Mouse (Mus musculus) forebrain, postnatal 0 days (tissue): ENCODE results near the gene Wdr25. TPM values are rescaled to one million over a fixed set of nuclear protein-coding genes. Genes with fewer than 3 reads are reported as not detected.

Experiments
- ATAC-seq: fragments of 200-750 bp; cut with Nextera tagmentation; 2 replicates; pipeline ENCODE4 v1.8.0; 2017; ENCODE audit warnings: mild to moderate bottlenecking, moderate library complexity
- DNase-seq: peaks from one replicate; pipeline ENCODE4 v3.0.0-alpha.2; 2015
- H3K27ac ChIP-seq: fragments of 300-500 bp; sonication (generic); 2 replicates; pipeline ENCODE4 v1.5.1; 2014; ENCODE audit warnings: low read depth, mild to moderate bottlenecking, antibody characterized with exemption, low read length, moderate library complexity, mixed read lengths
- H3K27me3 ChIP-seq: fragments of 300-500 bp; sonication (generic); 2 replicates; pipeline ENCODE4 v1.6.1; 2014; ENCODE audit warnings: mild to moderate bottlenecking, low read length, mixed read lengths; ENCODE audit not compliant: insufficient read depth
- H3K36me3 ChIP-seq: fragments of 300-500 bp; sonication (generic); 2 replicates; pipeline ENCODE4 v1.6.1; 2014; ENCODE audit warnings: mild to moderate bottlenecking, moderate library complexity; ENCODE audit not compliant: insufficient read depth
- H3K4me1 ChIP-seq: fragments of 300-500 bp; sonication (generic); 2 replicates; pipeline ENCODE4 v1.6.1; 2014; ENCODE audit warnings: antibody characterized with exemption; ENCODE audit not compliant: insufficient read depth
- H3K4me2 ChIP-seq: fragments of 300-500 bp; sonication (generic); 2 replicates; pipeline ENCODE4 v1.6.1; 2014; ENCODE audit warnings: low read depth, mild to moderate bottlenecking, moderate library complexity
- H3K4me3 ChIP-seq: fragments of 300-500 bp; sonication (generic); 2 replicates; pipeline ENCODE4 v1.5.1; 2014; ENCODE audit warnings: low read depth, low read length, mixed read lengths
- H3K9ac ChIP-seq: fragments of 300-500 bp; sonication (generic); 2 replicates; pipeline ENCODE4 v1.6.1; 2014; ENCODE audit warnings: mild to moderate bottlenecking
- H3K9me3 ChIP-seq: fragments of 300-500 bp; sonication (generic); 2 replicates; pipeline ENCODE4 v1.6.1; 2016; ENCODE audit warnings: low read length
- CTCF ChIP-seq: sonication (generic); IDR thresholded peaks from 2 replicates; pipeline ENCODE4 v1.5.1; 2016; ENCODE audit warnings: antibody characterized with exemption, control low read depth, low read depth
- WGBS: fragments of 180-500 bp; shearing (Covaris S2); extraction: QIAGEN DNeasy Blood & Tissue Kit; methylation state at CpG from one replicate; pipeline ENCODE4 v1.1.7; 2014; 5-methylcytosine and 5-hydroxymethylcytosine counted together
- polyA plus RNA-seq: library from polyadenylated mRNA; unstranded; fragments of >200 nt; fragmentation: Nextera tagmentation; extraction: Ambion mirVana; gene quantifications from 2 replicates; pipeline ENCODE4 v1.2.1, GENCODE M21; 2015
- total RNA-seq: library from RNA; depleted of rRNA; stranded (reverse); fragments of >200 nt; gene quantifications from 2 replicates; pipeline ENCODE4 v1.2.3, GENCODE M21; 2014

Wdr25 gene
- total and polyA plus RNA-seq, 2 experiments from 2014 or later = 5.3 to 6.2 TPM

DNA sequence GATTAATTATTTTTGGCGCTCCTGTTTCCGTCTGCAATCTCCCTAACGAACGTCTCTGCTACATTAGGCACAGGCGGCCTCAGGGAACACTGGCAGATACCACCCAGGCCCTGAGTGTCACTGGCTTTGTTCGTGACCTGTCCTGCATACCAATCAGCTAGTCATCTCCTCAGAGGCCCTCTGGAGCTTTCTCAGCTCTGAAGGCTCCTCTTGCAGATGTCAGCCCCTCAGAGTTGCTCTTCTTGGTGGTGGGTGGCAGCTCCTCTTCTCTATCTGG is 89.2 kb downstream of the Wdr25 start:
- DNase-seq = peak; percentile 20
- H3K36me3 ChIP-seq = no peaks in the 10 kb centered on the region
- H3K4me2 ChIP-seq = no peak overlapping the region
- no peak for ATAC-seq
- no peak overlapping the region for H3K27ac ChIP-seq
- no peak overlapping the region for H3K9ac ChIP-seq
- H3K9me3 ChIP-seq = no peaks in the 10 kb centered on the region
- no peaks in the 10 kb centered on the region; the same call in 1 of the 2 replicates for H3K27me3 ChIP-seq
- WGBS = 29% methylated on average over 6 of the region's 6 CpGs
- no peak overlapping the region for H3K4me3 ChIP-seq
- TF ChIP-seq CTCF = no peak
- peaks cover 5% of the 10 kb centered on the region for H3K4me1 ChIP-seq

DNA sequence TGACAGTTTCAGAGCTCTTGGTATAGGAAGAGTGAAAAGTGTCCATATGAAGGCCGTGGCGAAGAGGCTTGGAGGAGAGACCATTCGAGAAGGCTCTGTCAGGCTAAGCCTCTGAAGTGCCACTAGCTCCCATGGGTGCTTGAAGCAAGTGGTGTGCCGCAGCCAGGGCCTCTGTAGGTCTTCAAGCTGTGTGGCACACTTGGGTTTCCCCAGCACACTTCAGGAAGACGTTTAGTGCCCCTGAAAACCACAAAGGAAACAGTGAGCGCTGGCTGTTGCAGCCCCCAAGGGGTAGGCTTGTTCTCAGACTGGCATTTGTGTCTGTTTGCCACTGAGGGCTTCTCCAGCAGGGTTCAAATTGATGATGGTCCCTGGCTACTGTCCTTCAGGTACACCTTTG is 90.1 kb downstream of the Wdr25 start:
- H3K9ac ChIP-seq = no peak overlapping the region
- H3K27me3 ChIP-seq = no peaks in the 10 kb centered on the region
- no peak for ATAC-seq
- WGBS = 85% methylated on average over 6 of the region's 6 CpGs
- no peaks in the 10 kb centered on the region for H3K36me3 ChIP-seq
- no peak overlapping the region for H3K27ac ChIP-seq
- no peak overlapping the region for H3K4me2 ChIP-seq
- H3K9me3 ChIP-seq = no peaks in the 10 kb centered on the region
- no peak for DNase-seq
- TF ChIP-seq CTCF = no peak
- H3K4me1 ChIP-seq = peaks cover 5% of the 10 kb centered on the region
- H3K4me3 ChIP-seq = no peak overlapping the region

GRCm38 (mm10) chr12:108984471-108984870 is 91.0 kb downstream of the Wdr25 start:
- DNase-seq (no peak), ATAC-seq (no peak)
- Histone ChIP-seq H3K27ac (no peak overlapping the region), H3K4me2 (no peak overlapping the region), H3K9ac (no peak overlapping the region), H3K9me3 (no peaks in the 10 kb centered on the region), H3K27me3 (no peaks in the 10 kb centered on the region), H3K4me1 (peaks cover 3% of the 10 kb centered on the region), H3K4me3 (no peak overlapping the region), H3K36me3 (no peaks in the 10 kb centered on the region)
- TF ChIP-seq CTCF = no peak
- 54% methylated on average over 8 of the region's 8 CpGs for WGBS

DNA sequence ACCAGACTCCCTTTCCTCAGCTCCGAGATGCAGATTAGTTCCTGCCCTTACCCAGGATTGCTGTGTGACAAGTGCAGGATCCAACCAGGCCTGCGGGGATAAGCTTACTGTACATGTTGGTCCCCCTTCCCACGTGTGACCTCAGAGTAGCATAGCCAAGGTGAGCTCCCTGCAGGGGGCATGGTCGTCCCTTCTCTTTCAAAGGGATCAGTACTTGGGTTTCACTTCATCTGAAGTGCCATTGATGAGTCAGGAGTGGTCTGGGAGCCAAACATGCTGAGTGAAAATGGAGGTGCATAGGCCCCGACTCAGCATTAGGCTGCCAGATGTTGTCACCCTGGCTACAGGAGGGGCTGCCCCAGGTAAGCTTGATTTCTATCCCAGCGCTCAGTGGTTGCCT is 91.6 kb downstream of the Wdr25 start:
- Histone ChIP-seq H3K4me1 (no peaks in the 10 kb centered on the region; the same call in 1 of the 2 replicates), H3K36me3 (no peaks in the 10 kb centered on the region), H3K4me3 (no peak overlapping the region), H3K27ac (no peak overlapping the region), H3K27me3 (no peaks in the 10 kb centered on the region), H3K4me2 (no peak overlapping the region), H3K9ac (no peak overlapping the region), H3K9me3 (no peaks in the 10 kb centered on the region)
- no peak for ATAC-seq
- no peak for DNase-seq
- 80% methylated on average over 6 of the region's 6 CpGs for WGBS
- TF ChIP-seq CTCF = no peak

- no peaks in the 10 kb centered on the region for H3K36me3 ChIP-seq
- TF ChIP-seq CTCF = no peak
- ATAC-seq (no peak), DNase-seq (no peak)
- no peak overlapping the region for H3K4me3 ChIP-seq
- WGBS = 73% methylated on average over 9 of the region's 9 CpGs
- H3K27me3 ChIP-seq = no peaks in the 10 kb centered on the region
- H3K4me1 ChIP-seq = no peaks in the 10 kb centered on the region
- no peaks in the 10 kb centered on the region for H3K9me3 ChIP-seq
- no peak overlapping the region for H3K9ac ChIP-seq
- no peak overlapping the region for H3K4me2 ChIP-seq
- H3K27ac ChIP-seq = no peak overlapping the region
These were observed 94.0 kb downstream of the Wdr25 start for GRCm38 (mm10) chr12:108987448-108987847.

- H3K4me3 ChIP-seq = no peak overlapping the region
- ATAC-seq (no peak), DNase-seq (no peak)
- no peaks in the 10 kb centered on the region for H3K9me3 ChIP-seq
- no peak overlapping the region for H3K4me2 ChIP-seq
- no peak overlapping the region for H3K27ac ChIP-seq
- H3K27me3 ChIP-seq = no peaks in the 10 kb centered on the region
- TF ChIP-seq CTCF = no peak
- WGBS = 84% methylated on average over 9 of the region's 9 CpGs
- no peak overlapping the region for H3K9ac ChIP-seq
- no peaks in the 10 kb centered on the region for H3K36me3 ChIP-seq
- no peaks in the 10 kb centered on the region for H3K4me1 ChIP-seq
These were observed 97.0 kb downstream of the Wdr25 start for GRCm38 (mm10) chr12:108990425-108990824.

DNA sequence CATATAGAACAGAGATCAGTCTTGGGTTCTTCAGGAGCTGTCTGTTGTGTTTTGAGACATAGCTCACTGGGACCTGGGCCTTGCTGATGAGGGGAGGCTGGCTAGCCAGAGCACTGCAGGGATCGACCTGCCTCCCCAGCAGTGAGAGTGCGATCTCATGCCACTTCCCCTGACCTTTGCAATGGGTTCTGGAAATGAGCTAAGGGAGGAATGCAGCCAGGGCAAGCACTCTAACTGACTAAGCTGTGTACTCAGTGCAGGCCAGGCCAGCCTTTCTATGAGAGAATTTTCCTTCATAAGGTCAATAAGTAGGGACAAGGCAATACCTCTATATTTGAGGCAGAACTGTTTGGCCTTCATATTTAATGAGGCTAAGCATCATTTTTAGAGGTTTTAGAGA is 99.6 kb downstream of the Wdr25 start:
- Histone ChIP-seq H3K9me3 (no peaks in the 10 kb centered on the region), H3K27me3 (no peaks in the 10 kb centered on the region), H3K4me1 (no peaks in the 10 kb centered on the region), H3K27ac (no peak overlapping the region), H3K9ac (no peak overlapping the region), H3K36me3 (no peaks in the 10 kb centered on the region), H3K4me2 (no peak overlapping the region), H3K4me3 (no peak overlapping the region)
- 83% methylated on average over 2 of the region's 2 CpGs for WGBS
- ATAC-seq (no peak), DNase-seq (no peak)
- TF ChIP-seq CTCF = no peak

GRCm38 (mm10) chr12:108994436-108995031 is 101.1 kb downstream of the Wdr25 start:
- no peak overlapping the region for H3K4me2 ChIP-seq
- H3K9ac ChIP-seq = no peak overlapping the region
- no peaks in the 10 kb centered on the region for H3K9me3 ChIP-seq
- 17% methylated on average over 19 of the region's 19 CpGs for WGBS
- no peak for TF ChIP-seq CTCF
- DNase-seq (peak; percentile 44), ATAC-seq (peak; percentile 42)
- H3K4me1 ChIP-seq = no peaks in the 10 kb centered on the region
- H3K27ac ChIP-seq = no peak overlapping the region
- H3K36me3 ChIP-seq = no peaks in the 10 kb centered on the region
- no peaks in the 10 kb centered on the region for H3K27me3 ChIP-seq
- no peak overlapping the region for H3K4me3 ChIP-seq
